Mouse (Mus musculus) kidney, postnatal 0 days (tissue): Measurements from ENCODE around the gene Krt84. TPM values are rescaled to one million over a fixed set of nuclear protein-coding genes. Genes with fewer than 3 reads are reported as not detected.

Source experiments
- ATAC-seq: fragments of 200-750 bp; cut with Nextera tagmentation; replicated peaks from 2 replicates; pipeline ENCODE4 v1.8.0; 2017; ENCODE audit warnings: low read depth, moderate number of reproducible peaks, moderate TSS enrichment, moderate library complexity; ENCODE audit not compliant: low FRiP score
- DNase-seq: peaks from one replicate; pipeline ENCODE4 v3.0.0-alpha.2; 2016; ENCODE audit warnings: low spot score
- H3K27ac ChIP-seq: fragments of 300-500 bp; sonication (generic); 2 replicates; pipeline ENCODE4 v1.5.1; 2014; ENCODE audit warnings: mild to moderate bottlenecking
- H3K27me3 ChIP-seq: fragments of 300-500 bp; sonication (generic); 2 replicates; pipeline ENCODE4 v1.6.1; 2014; ENCODE audit warnings: low read length, mixed read lengths; ENCODE audit not compliant: insufficient read depth
- H3K36me3 ChIP-seq: fragments of 300-500 bp; sonication (generic); 2 replicates; pipeline ENCODE4 v1.6.1; 2014; ENCODE audit warnings: low read length, mixed read lengths; ENCODE audit not compliant: insufficient read depth
- H3K4me1 ChIP-seq: fragments of 300-500 bp; sonication (generic); replicated peaks from 2 replicates; pipeline ENCODE4 v1.6.1; 2014; ENCODE audit warnings: antibody characterized with exemption, low read length, mixed read lengths; ENCODE audit not compliant: insufficient read depth
- H3K4me2 ChIP-seq: fragments of 300-500 bp; sonication (generic); 2 replicates; pipeline ENCODE4 v1.6.1; 2014; ENCODE audit warnings: mild to moderate bottlenecking, low read length, moderate library complexity, mixed read lengths
- H3K4me3 ChIP-seq: fragments of 300-500 bp; sonication (generic); replicated peaks from 2 replicates; pipeline ENCODE4 v1.5.1; 2014; ENCODE audit warnings: low read depth, low read length
- H3K9ac ChIP-seq: fragments of 300-500 bp; sonication (generic); 2 replicates; pipeline ENCODE4 v1.6.1; 2014; ENCODE audit warnings: low read depth, low read length
- H3K9me3 ChIP-seq: fragments of 300-500 bp; sonication (generic); replicated peaks from 2 replicates; pipeline ENCODE4 v1.6.1; 2016; ENCODE audit warnings: low read length, inconsistent platforms, mixed read lengths
- CTCF ChIP-seq: IDR thresholded peaks from 2 replicates; pipeline ENCODE4 v1.5.1; 2016; ENCODE audit warnings: antibody characterized with exemption, low read depth, mild to moderate bottlenecking, moderate library complexity
- WGBS: fragments of 180-500 bp; shearing (Covaris S2); extraction: QIAGEN DNeasy Blood & Tissue Kit; methylation state at CpG from one replicate; pipeline ENCODE4 v1.1.7; 2014; 5-methylcytosine and 5-hydroxymethylcytosine counted together
- polyA plus RNA-seq: library from polyadenylated mRNA; unstranded; fragments of >200 nt; fragmentation: Nextera tagmentation; extraction: Ambion mirVana; gene quantifications from 2 replicates; pipeline ENCODE4 v1.2.1, GENCODE M21; 2015

Gene Krt84
- polyA plus RNA-seq, 1 experiment from 2014 or later: not detected

- ATAC-seq (no peak), DNase-seq (peak; percentile 28)
- Histone ChIP-seq H3K4me2 (no peak overlapping the region), H3K27ac (no peak overlapping the region), H3K36me3 (no peaks in the 10 kb centered on the region), H3K4me1 (peaks cover 6% of the 10 kb centered on the region), H3K9ac (no peak overlapping the region), H3K4me3 (no peak overlapping the region), H3K27me3 (no peaks in the 10 kb centered on the region), H3K9me3 (no peaks in the 10 kb centered on the region)
- no peak for TF ChIP-seq CTCF
- WGBS: 3% methylated on average over 7 of the region's 7 CpGs
Observed at GRCm38 (mm10) chr15:101558034-101558646, 25.5 kb upstream of the Krt84 start.

GRCm38 (mm10) chr15:101553169-101553568, 20.5 kb upstream of the Krt84 start:
- peak; percentile 14; the same call in 1 of the 2 replicates for TF ChIP-seq CTCF
- H3K4me2 ChIP-seq: peak overlapping the region; percentile 25; the same call in 1 of the 2 replicates
- ATAC-seq: no peak

DNA sequence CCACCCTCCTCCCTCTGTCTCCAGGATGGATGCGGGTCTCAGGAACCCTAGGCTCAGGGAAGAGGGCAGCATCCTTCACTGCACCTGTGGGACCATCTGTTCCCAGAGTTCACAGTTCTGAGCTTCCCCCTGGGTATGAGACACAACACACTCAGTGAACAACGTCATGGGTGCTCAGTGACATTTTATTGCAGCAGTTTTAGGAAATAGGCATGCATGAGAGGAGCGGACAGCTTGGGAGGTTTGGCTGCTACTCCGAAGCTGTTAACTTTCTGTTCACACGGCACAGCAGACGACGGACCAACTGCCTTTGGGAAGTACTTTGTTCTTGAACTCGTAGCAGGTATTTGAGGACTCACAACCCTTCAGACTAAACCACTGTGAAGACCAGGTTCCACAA, 19.6 kb upstream of the Krt84 start:
- TF ChIP-seq CTCF: no peak

More at GRCm38 (mm10) chr15:101553169-101553568, 20.5 kb upstream of the Krt84 start:
- no peak overlapping the region for H3K4me3 ChIP-seq
- H3K36me3 ChIP-seq: no peaks in the 10 kb centered on the region
- no peaks in the 10 kb centered on the region for H3K9me3 ChIP-seq
- 0% methylated on average over 11 of the region's 11 CpGs for WGBS
- H3K4me1 ChIP-seq: peaks cover 7% of the 10 kb centered on the region
- DNase-seq: peak; percentile 65
- H3K27me3 ChIP-seq: no peaks in the 10 kb centered on the region
- no peak overlapping the region for H3K9ac ChIP-seq
- no peak overlapping the region for H3K27ac ChIP-seq

DNA sequence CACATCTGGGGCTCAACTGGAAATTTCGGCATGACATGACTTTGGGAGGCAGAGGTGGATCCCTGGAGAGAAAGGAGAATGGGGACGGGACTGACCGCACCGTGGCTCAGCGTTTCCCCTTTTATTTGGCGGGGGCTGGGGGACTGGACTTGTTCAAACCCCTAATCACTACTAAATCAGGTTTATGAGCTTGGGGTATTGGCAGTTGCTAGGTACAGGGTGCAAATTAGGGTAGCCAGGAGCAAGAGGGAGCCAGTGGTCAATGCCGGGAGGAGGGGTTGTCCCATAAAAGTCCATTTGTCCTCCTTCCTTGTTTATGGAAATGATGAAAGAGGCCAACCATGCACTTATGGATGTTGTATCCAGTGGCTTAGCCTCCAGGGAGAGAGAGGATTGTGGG, 17.9 kb upstream of the Krt84 start, which contains the start of gene Krt82:
TSS of gene Krt82 (minus strand) at position 101 of the 400 bp plus-strand sequence.
- no peaks in the 10 kb centered on the region for H3K27me3 ChIP-seq
- ATAC-seq: no peak
- no peak within 1 kb of the TSS for H3K9ac ChIP-seq
- 48% methylated on average over 7 of the region's 7 CpGs for WGBS
- no peak for DNase-seq
- no peak for TF ChIP-seq CTCF
- H3K9me3 ChIP-seq: no peaks in the 10 kb centered on the region
- peaks cover 5% of the 10 kb centered on the region; the same call in 1 of the 2 replicates for H3K4me1 ChIP-seq
- H3K4me3 ChIP-seq: no peak within 1 kb of the TSS
- H3K27ac ChIP-seq: no peak within 1 kb of the TSS
- H3K36me3 ChIP-seq: no peaks in the 10 kb centered on the region
- no peak within 1 kb of the TSS for H3K4me2 ChIP-seq

More for the DNA sequence above, 19.6 kb upstream of the Krt84 start:
- Histone ChIP-seq H3K4me3 (no peak overlapping the region), H3K27ac (no peak overlapping the region), H3K4me2 (no peak overlapping the region), H3K9ac (no peak overlapping the region), H3K4me1 (peaks cover 5% of the 10 kb centered on the region; the same call in 1 of the 2 replicates), H3K36me3 (no peaks in the 10 kb centered on the region), H3K9me3 (no peaks in the 10 kb centered on the region), H3K27me3 (no peaks in the 10 kb centered on the region)
- ATAC-seq: no peak
- no peak for DNase-seq
- WGBS: 43% methylated on average over 8 of the region's 8 CpGs

- no peak overlapping the region for H3K4me3 ChIP-seq
- H3K27ac ChIP-seq: no peak overlapping the region
- H3K27me3 ChIP-seq: no peaks in the 10 kb centered on the region
- no peak overlapping the region for H3K9ac ChIP-seq
- H3K9me3 ChIP-seq: no peaks in the 10 kb centered on the region
- no peaks in the 10 kb centered on the region for H3K4me1 ChIP-seq
- no peak for DNase-seq
- H3K4me2 ChIP-seq: no peak overlapping the region
- no peak for TF ChIP-seq CTCF
- ATAC-seq: no peak
- no peaks in the 10 kb centered on the region for H3K36me3 ChIP-seq
- WGBS: 84% methylated on average over 3 of the region's 3 CpGs
Observed at GRCm38 (mm10) chr15:101544478-101544877, 11.9 kb upstream of the Krt84 start.

GRCm38 (mm10) chr15:101542543-101542942, 9.9 kb upstream of the Krt84 start:
- H3K4me2 ChIP-seq: no peak overlapping the region
- no peak for ATAC-seq
- no peaks in the 10 kb centered on the region for H3K27me3 ChIP-seq
- H3K9me3 ChIP-seq: no peaks in the 10 kb centered on the region
- no peaks in the 10 kb centered on the region for H3K4me1 ChIP-seq
- no peak overlapping the region for H3K27ac ChIP-seq
- peak; percentile 5 for DNase-seq
- no peak overlapping the region for H3K4me3 ChIP-seq
- WGBS: 76% methylated on average over 9 of the region's 9 CpGs
- H3K36me3 ChIP-seq: no peaks in the 10 kb centered on the region
- H3K9ac ChIP-seq: no peak overlapping the region
- peak; percentile 40; the same call in 1 of the 2 replicates for TF ChIP-seq CTCF
